Mouse (Mus musculus) stomach, embryonic 16.5 days (tissue): ENCODE data around the gene Usp9x. TPM values are rescaled to one million over a fixed set of nuclear protein-coding genes. Genes with fewer than 3 reads are reported as not detected.

Experiments
- ATAC-seq: fragments of 200-750 bp; cut with Nextera tagmentation; 2 replicates; pipeline ENCODE4 v1.8.0; 2017; ENCODE audit warnings: moderate number of reproducible peaks, moderate TSS enrichment; ENCODE audit not compliant: insufficient read depth, low FRiP score
- H3K27ac ChIP-seq: fragments of 300-500 bp; sonication (generic); 2 replicates; pipeline ENCODE4 v1.5.1; 2014; ENCODE audit warnings: low read length
- H3K27me3 ChIP-seq: fragments of 300-500 bp; sonication (generic); 2 replicates; pipeline ENCODE4 v1.6.1; 2014; ENCODE audit warnings: low read length, control low read depth, mixed read lengths; ENCODE audit not compliant: control insufficient read depth, insufficient read depth
- H3K36me3 ChIP-seq: fragments of 300-500 bp; sonication (generic); 2 replicates; pipeline ENCODE4 v1.6.1; 2014; ENCODE audit warnings: low read length; ENCODE audit not compliant: control insufficient read depth, insufficient read depth
- H3K4me1 ChIP-seq: fragments of 300-500 bp; sonication (generic); 2 replicates; pipeline ENCODE4 v1.6.1; 2014; ENCODE audit warnings: low read length, control low read depth, mixed read lengths; ENCODE audit not compliant: control insufficient read depth, insufficient read depth
- H3K4me2 ChIP-seq: fragments of 300-500 bp; sonication (generic); 2 replicates; pipeline ENCODE4 v1.6.1; 2014; ENCODE audit warnings: low read depth, low read length, mixed read lengths
- H3K4me3 ChIP-seq: fragments of 300-500 bp; sonication (generic); replicated peaks from 2 replicates; pipeline ENCODE4 v1.5.1; 2014; ENCODE audit warnings: mild to moderate bottlenecking, low read length
- H3K9ac ChIP-seq: fragments of 300-500 bp; sonication (generic); 2 replicates; pipeline ENCODE4 v1.6.1; 2014; ENCODE audit warnings: low read length
- H3K9me3 ChIP-seq: fragments of 300-500 bp; sonication (generic); replicated peaks from 2 replicates; pipeline ENCODE4 v1.6.1; 2016; ENCODE audit warnings: low read length, control low read depth; ENCODE audit not compliant: control insufficient read depth
- WGBS: fragments of 180-500 bp; shearing (Covaris S2); extraction: QIAGEN DNeasy Blood & Tissue Kit; methylation state at CpG from one replicate; pipeline ENCODE4 v1.1.7; 2014; 5-methylcytosine and 5-hydroxymethylcytosine counted together
- polyA plus RNA-seq: library from polyadenylated mRNA; unstranded; fragments of >200 nt; fragmentation: Nextera tagmentation; extraction: Ambion mirVana; gene quantifications from 2 replicates; pipeline ENCODE4 v1.2.1, GENCODE M21; 2015

Gene Usp9x
- 24.6 and 25.8 TPM in 2 replicates for polyA plus RNA-seq

DNA sequence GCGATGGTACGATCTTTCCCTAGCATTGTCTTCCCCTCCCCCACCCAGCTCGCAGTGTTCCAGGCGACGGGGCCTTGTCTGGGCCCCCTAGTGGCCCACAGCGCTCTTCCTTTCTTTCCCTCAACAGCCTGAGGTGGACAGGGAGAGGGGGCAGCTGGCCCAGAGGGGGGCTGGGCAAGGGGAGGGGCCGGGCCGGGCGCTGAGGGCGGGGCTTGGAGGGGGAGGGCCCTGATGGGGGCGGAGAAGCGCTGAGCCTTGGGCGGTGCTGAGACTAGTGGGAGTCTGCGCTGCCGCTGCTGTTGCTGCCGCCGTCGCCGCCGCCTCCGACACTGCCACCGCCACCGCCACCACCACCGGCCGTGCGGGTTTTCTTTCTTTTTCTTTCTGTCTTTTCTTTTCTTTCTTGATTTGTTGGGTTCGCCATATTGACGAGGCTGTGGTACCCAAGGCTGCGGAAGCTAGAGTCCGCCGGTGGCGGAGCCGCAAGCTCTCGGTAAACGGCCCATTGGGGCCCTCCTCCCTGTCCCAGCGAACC lies at the start of gene Usp9x:
Usp9x (plus strand) TSS at position 258 of the 535 bp plus-strand sequence.
- 15% methylated on average over 35 of the region's 36 CpGs for WGBS
- H3K4me3 ChIP-seq: peak within 1 kb of the TSS; percentile 71
- no peaks in the 10 kb centered on the region for H3K4me1 ChIP-seq
- peak; percentile 91 for ATAC-seq
- H3K4me2 ChIP-seq: peak within 1 kb of the TSS; percentile 50
- peak within 1 kb of the TSS; percentile 96 for H3K27ac ChIP-seq
- no peaks in the 10 kb centered on the region for H3K36me3 ChIP-seq
- H3K9ac ChIP-seq: peak within 1 kb of the TSS; percentile 84
- H3K9me3 ChIP-seq: no peaks in the 10 kb centered on the region
- peaks cover 6% of the 10 kb centered on the region; the same call in 1 of the 2 replicates for H3K27me3 ChIP-seq

- no peak for ATAC-seq
- Histone ChIP-seq H3K27me3 (no peaks in the 10 kb centered on the region; the same call in 1 of the 2 replicates), H3K4me2 (no peak overlapping the region), H3K36me3 (no peaks in the 10 kb centered on the region), H3K9me3 (no peaks in the 10 kb centered on the region), H3K9ac (no peak overlapping the region), H3K27ac (no peak overlapping the region), H3K4me3 (no peak overlapping the region), H3K4me1 (no peaks in the 10 kb centered on the region)
- 78% methylated on average over 5 of the region's 5 CpGs for WGBS
Observed at GRCm38 (mm10) chrX:13022547-13023310, 48.6 kb upstream of the Usp9x start.

DNA sequence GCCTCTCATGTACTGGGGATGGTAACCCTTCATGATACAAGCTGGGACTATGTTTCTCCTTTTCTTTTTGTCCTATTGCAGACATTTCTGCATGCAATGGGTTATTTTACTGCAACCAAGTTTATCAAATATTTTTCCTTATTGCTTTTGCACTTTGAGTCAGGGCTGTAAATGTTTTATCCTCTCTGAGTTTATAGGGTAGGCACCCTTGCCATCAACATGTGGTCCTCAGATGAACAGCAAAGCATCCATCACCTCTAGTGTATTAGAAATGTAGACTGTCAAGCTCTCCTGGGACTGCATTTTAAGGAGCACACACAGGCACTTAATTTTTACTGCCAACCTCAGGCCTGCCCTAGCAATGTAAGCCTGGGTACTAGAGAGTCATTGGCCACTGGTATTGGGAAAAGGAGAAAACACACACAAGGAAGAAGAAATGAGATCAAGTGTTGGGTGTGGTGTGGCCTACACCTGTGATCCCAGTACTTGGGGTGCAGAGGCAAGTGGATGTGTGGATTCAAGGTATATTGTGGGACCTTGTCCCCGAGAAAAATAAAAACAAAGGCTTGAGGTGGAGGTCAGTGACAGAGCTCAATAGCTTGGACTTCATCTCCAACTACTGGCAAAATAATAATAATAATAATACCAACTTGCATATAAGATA lies 46.6 kb upstream of the Usp9x start:
- 87% methylated on average over 1 of the region's 1 CpGs for WGBS

DNA sequence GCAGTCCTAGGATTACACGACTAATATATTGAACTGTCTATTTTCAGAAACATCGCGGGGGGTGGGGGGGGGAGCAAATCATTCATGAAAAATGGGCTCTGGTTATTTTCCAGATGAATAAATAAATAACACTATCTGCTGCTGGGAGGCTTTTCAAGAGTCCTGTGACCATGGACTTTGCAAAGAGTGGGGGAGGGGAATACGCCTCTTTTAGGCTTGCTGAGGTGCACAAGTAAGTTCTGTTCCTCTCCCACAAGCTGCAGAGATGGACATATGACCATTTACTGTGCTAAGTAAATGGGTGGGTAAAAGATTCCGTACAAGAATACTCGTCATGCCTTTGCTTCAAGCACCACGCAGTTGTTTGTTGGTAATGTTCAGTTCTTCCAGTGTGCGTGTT lies 46.0 kb upstream of the Usp9x start:
- no peak for ATAC-seq
- Histone ChIP-seq H3K4me3 (no peak overlapping the region), H3K9ac (no peak overlapping the region), H3K27ac (no peak overlapping the region), H3K4me1 (no peaks in the 10 kb centered on the region), H3K4me2 (no peak overlapping the region), H3K27me3 (no peaks in the 10 kb centered on the region; the same call in 1 of the 2 replicates), H3K36me3 (no peaks in the 10 kb centered on the region), H3K9me3 (no peaks in the 10 kb centered on the region)
- WGBS: 66% methylated on average over 8 of the region's 8 CpGs

More for the DNA sequence above, 46.6 kb upstream of the Usp9x start:
- Histone ChIP-seq H3K4me2 (no peak overlapping the region), H3K36me3 (no peaks in the 10 kb centered on the region), H3K4me1 (no peaks in the 10 kb centered on the region), H3K27me3 (no peaks in the 10 kb centered on the region; the same call in 1 of the 2 replicates), H3K9ac (no peak overlapping the region), H3K4me3 (no peak overlapping the region), H3K9me3 (no peaks in the 10 kb centered on the region), H3K27ac (no peak overlapping the region)
- ATAC-seq: no peak

DNA sequence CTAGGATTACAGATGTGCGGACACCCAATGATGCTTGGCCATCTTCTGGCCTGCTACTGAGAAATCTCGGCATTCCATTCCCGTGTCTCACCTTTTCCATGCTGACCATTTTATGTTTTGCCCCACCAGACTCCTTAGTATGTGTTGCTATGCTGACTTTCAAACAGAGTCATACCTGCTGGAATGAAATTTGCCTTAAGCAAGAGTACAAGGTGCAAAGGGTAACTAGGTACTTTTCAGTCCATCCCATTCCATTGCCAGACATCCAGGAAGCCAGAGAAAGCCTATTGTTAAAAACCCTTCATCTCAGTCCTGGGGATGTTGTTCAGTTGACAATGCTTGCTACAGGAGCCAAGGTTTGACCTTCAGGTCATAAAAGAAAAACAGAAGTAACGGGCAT lies 43.1 kb upstream of the Usp9x start:
- H3K4me3 ChIP-seq: no peak overlapping the region
- WGBS: 79% methylated on average over 4 of the region's 4 CpGs
- no peaks in the 10 kb centered on the region for H3K4me1 ChIP-seq
- H3K9me3 ChIP-seq: no peaks in the 10 kb centered on the region
- H3K36me3 ChIP-seq: no peaks in the 10 kb centered on the region
- H3K9ac ChIP-seq: no peak overlapping the region
- no peak for ATAC-seq
- H3K27ac ChIP-seq: no peak overlapping the region
- no peaks in the 10 kb centered on the region; the same call in 1 of the 2 replicates for H3K27me3 ChIP-seq
- H3K4me2 ChIP-seq: no peak overlapping the region

GRCm38 (mm10) chrX:13029996-13030395 lies 41.3 kb upstream of the Usp9x start:
- Histone ChIP-seq H3K4me2 (no peak overlapping the region), H3K4me3 (no peak overlapping the region), H3K27ac (no peak overlapping the region), H3K27me3 (no peaks in the 10 kb centered on the region; the same call in 1 of the 2 replicates), H3K9me3 (no peaks in the 10 kb centered on the region), H3K4me1 (no peaks in the 10 kb centered on the region), H3K36me3 (no peaks in the 10 kb centered on the region), H3K9ac (no peak overlapping the region)
- 83% methylated on average over 6 of the region's 6 CpGs for WGBS
- ATAC-seq: no peak

- Histone ChIP-seq H3K4me2 (no peak overlapping the region), H3K9ac (no peak overlapping the region), H3K36me3 (no peaks in the 10 kb centered on the region), H3K27me3 (peaks cover 4% of the 10 kb centered on the region; the same call in 1 of the 2 replicates), H3K4me1 (no peaks in the 10 kb centered on the region), H3K4me3 (no peak overlapping the region), H3K9me3 (no peaks in the 10 kb centered on the region), H3K27ac (no peak overlapping the region)
- no peak for ATAC-seq
- 68% methylated on average over 4 of the region's 4 CpGs for WGBS
Observed at GRCm38 (mm10) chrX:13037085-13037484, 34.2 kb upstream of the Usp9x start.

DNA sequence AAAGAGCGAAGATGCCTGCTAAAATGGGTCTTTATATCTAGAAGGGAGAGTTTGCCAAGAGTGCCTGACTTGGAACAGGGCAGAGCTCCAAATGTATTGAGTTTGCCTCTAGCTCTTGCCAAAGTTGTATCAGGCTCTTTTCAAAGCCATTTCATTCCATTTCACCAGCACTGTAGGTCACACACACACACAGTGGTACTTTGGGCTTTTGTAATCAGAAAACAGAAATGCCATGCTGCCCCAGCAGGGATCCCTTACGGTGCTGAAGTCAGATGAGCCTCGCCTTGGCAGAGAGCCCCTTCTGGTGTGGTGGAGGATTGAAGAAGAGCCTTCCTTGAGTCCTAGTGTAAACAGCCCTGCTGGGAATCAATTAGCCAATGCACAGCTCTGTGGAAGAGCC lies 32.1 kb upstream of the Usp9x start:
- H3K27ac ChIP-seq: no peak overlapping the region
- WGBS: 38% methylated on average over 3 of the region's 3 CpGs

GRCm38 (mm10) chrX:13040391-13040790 lies 30.9 kb upstream of the Usp9x start:
- no peak overlapping the region for H3K4me3 ChIP-seq
- no peak overlapping the region for H3K27ac ChIP-seq
- H3K9me3 ChIP-seq: no peaks in the 10 kb centered on the region
- H3K27me3 ChIP-seq: peaks cover 4% of the 10 kb centered on the region; the same call in 1 of the 2 replicates
- no peak overlapping the region for H3K9ac ChIP-seq
- WGBS: 41% methylated on average over 1 of the region's 1 CpGs
- no peak for ATAC-seq
- H3K36me3 ChIP-seq: no peaks in the 10 kb centered on the region
- no peaks in the 10 kb centered on the region for H3K4me1 ChIP-seq
- no peak overlapping the region for H3K4me2 ChIP-seq

More for the DNA sequence above, 32.1 kb upstream of the Usp9x start:
- Histone ChIP-seq H3K9ac (no peak overlapping the region), H3K9me3 (no peaks in the 10 kb centered on the region), H3K27me3 (peaks cover 4% of the 10 kb centered on the region; the same call in 1 of the 2 replicates), H3K4me3 (no peak overlapping the region), H3K36me3 (no peaks in the 10 kb centered on the region), H3K4me2 (no peak overlapping the region), H3K4me1 (no peaks in the 10 kb centered on the region)
- no peak for ATAC-seq
